Mouse (Mus musculus): ENCODE results near the gene Pkp2. TPM values are rescaled to one million over a fixed set of nuclear protein-coding genes. Genes with fewer than 3 reads are reported as not detected.
"Not testable (repeated sequence)": the region's sequence is repeated elsewhere in the genome, so short reads cannot be mapped to it uniquely, and the experiment has no call there.

Pkp2 gene
- polyA plus RNA-seq (2012; ENCODE audit: insufficient read depth, insufficient read length, missing spikeins) = 0.35 TPM in 1 of 2 replicates, not detected in the other

DNA sequence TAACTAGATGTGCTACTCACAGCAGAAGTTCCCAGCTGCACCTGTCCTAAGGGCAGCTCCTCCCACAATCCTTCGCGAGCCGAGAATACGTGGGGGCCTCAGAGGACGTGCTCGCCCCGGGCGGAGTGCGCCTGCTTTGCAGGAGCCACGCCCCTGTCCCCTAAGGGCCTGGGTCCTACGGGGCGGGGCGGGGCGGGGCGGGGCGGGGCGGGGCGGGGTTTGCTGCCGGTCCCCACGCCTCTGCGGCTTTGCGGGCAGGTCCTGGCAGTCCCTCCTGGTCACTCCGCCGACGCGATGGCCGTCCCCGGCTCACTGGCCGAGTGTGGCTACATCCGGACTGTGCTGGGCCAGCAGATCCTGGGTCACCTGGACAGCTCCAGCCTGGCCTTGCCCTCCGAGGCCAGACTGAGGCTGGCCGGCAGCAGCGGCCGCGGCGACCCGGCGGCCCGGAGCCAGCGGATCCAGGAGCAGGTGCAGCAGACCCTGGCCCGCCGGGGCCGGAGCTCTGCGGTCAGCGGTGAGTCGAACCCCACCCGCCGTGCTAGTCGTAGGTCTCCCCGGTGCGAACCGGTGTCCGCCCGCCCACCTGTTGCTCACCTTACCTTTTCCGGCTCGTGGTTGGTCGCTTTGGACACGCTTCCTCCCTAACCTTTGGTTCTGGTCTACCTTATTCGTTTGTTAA lies at the start of gene Pkp2:
Pkp2 (plus strand) TSS at position 240 of the 682 bp plus-strand sequence.
- no peak within 1 kb of the TSS for H3K27ac ChIP-seq (ENCODE audit: insufficient read depth, low read depth, low read length)

DNA sequence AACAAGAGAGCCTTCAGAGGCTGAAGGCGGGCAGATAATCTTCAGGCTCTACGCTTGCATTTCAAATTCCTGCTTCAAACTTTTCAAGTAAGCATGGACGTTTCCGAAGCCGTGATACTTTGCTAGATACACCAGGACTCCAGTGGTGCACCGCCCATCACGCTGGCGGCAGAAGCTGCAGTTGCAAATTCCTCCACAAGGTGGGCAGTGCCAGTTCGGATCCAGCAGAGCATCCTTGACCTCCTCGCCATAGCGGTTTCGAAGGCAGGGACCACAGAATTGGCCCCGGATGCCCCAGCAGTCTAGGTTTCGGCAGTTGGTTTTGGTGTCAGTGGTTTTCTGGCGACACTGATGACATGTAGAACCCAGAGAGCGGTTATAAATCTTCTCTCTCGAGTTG lies 15.7 kb upstream of the Pkp2 start:
- TF ChIP-seq CTCF (IDR thresholded peaks at IDR 0.05; ENCODE audit: low read depth, low read length) (no peak), POLR2A (IDR thresholded peaks at IDR 0.05; ENCODE audit: borderline replicate concordance, low read depth, low read length) (no peak)
- Histone ChIP-seq H3K4me3 (ENCODE audit: insufficient read depth, low read length) (no peak overlapping the region), H3K4me1 (ENCODE audit: control insufficient read depth, insufficient read depth, low read length) (no peaks in the 10 kb centered on the region), H3K27ac (ENCODE audit: insufficient read depth, low read depth, low read length) (no peak overlapping the region)

More for the DNA sequence above, at the start of gene Pkp2:
- Histone ChIP-seq H3K4me3 (ENCODE audit: insufficient read depth, low read length) (peak within 1 kb of the TSS; percentile 85), H3K4me1 (ENCODE audit: control insufficient read depth, insufficient read depth, low read length) (peaks cover 30% of the 10 kb centered on the region)
- TF ChIP-seq POLR2A (IDR thresholded peaks at IDR 0.05; ENCODE audit: borderline replicate concordance, low read depth, low read length) (no peak), CTCF (IDR thresholded peaks at IDR 0.05; ENCODE audit: low read depth, low read length) (no peak)

- TF ChIP-seq CTCF (IDR thresholded peaks at IDR 0.05; ENCODE audit: low read depth, low read length) = peak; percentile 44
- H3K4me3 ChIP-seq (ENCODE audit: insufficient read depth, low read length); H3K27ac ChIP-seq (ENCODE audit: insufficient read depth, low read depth, low read length): not testable (repeated sequence)
- H3K4me1 ChIP-seq (ENCODE audit: control insufficient read depth, insufficient read depth, low read length) = peaks cover 11% of the 10 kb centered on the region
Observed at GRCm38 (mm10) chr16:16201991-16202390, 11.1 kb upstream of the Pkp2 start.

DNA sequence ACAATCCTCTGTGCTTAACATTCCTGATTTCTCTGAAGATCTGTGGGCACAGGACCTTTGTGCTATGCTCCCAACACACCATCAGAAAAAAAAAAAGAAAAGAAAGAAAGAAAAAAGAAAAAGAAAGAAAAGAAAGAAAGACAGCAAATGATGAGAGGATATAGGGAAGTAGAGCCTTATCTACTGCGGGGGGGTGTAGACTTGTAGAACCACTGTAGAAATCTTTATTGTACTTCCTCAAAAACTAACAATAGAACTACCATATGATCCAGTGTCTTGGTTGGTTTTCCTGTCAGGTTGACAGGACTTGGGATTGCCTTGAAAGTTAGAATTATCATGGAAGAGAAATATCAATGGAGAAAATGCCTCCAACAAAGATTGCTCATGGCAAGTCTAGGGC lies 8.5 kb upstream of the Pkp2 start:
- Histone ChIP-seq H3K4me1 (ENCODE audit: control insufficient read depth, insufficient read depth, low read length) (peaks cover 11% of the 10 kb centered on the region), H3K27ac (ENCODE audit: insufficient read depth, low read depth, low read length) (peak overlapping the region; percentile 14), H3K4me3 (ENCODE audit: insufficient read depth, low read length) (no peak overlapping the region)
- TF ChIP-seq POLR2A (IDR thresholded peaks at IDR 0.05; ENCODE audit: borderline replicate concordance, low read depth, low read length) = no peak
- no peak for TF ChIP-seq CTCF (IDR thresholded peaks at IDR 0.05; ENCODE audit: low read depth, low read length)

DNA sequence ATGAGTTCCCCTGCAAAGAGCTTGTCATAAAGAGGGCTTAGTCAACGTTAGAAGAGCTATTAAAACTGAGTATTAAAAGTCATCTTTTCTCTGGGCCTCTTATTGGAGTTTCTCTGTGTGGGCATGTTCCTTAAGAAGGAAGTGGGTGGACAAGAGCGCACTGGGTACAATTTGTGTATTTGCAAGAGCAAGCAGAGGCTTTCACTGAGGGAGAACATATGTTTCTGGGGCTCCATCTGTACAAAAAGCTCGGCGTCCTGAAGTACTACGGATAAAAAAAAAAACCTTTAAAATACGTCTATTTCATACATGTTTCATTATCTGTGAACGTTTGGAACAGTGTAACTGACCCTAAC lies 417 bp upstream of the Pkp2 start:
- Histone ChIP-seq H3K4me1 (ENCODE audit: control insufficient read depth, insufficient read depth, low read length) (peaks cover 30% of the 10 kb centered on the region), H3K4me3 (ENCODE audit: insufficient read depth, low read length) (peak overlapping the region; percentile 85), H3K27ac (ENCODE audit: insufficient read depth, low read depth, low read length) (no peak overlapping the region)
- TF ChIP-seq CTCF (IDR thresholded peaks at IDR 0.05; ENCODE audit: low read depth, low read length) (no peak), POLR2A (IDR thresholded peaks at IDR 0.05; ENCODE audit: borderline replicate concordance, low read depth, low read length) (no peak)

DNA sequence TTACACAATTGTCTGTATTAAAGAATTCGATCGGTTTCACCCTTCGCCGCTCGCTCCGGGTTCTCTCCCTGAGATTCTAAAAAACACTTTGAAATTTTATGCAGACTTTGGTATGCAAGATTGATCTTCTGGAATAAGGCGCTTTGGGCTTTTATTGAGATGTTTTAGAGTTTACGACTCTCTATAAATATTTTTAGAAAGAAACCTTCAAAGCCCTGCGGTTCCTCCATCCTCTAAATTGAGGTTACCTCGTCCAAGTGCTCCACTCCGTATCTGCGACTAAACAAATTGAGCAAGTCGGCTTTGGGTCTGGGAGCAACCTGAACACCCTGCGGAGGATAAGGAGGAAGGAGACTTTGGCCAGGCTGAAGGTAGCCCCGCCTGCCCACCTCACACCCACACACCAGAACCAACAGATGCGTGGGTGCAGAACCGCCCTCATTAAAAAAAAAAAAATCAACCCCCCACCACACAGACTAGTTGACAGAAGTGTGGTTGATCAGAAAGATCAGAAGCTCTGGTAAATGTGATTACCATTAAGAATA lies 715 bp downstream of the Pkp2 start:
- TF ChIP-seq CTCF (IDR thresholded peaks at IDR 0.05; ENCODE audit: low read depth, low read length) = no peak
- no peak for TF ChIP-seq POLR2A (IDR thresholded peaks at IDR 0.05; ENCODE audit: borderline replicate concordance, low read depth, low read length)
- peaks cover 30% of the 10 kb centered on the region for H3K4me1 ChIP-seq (ENCODE audit: control insufficient read depth, insufficient read depth, low read length)
- H3K4me3 ChIP-seq (ENCODE audit: insufficient read depth, low read length) = peak overlapping the region; percentile 85
- H3K27ac ChIP-seq (ENCODE audit: insufficient read depth, low read depth, low read length) = no peak overlapping the region

DNA sequence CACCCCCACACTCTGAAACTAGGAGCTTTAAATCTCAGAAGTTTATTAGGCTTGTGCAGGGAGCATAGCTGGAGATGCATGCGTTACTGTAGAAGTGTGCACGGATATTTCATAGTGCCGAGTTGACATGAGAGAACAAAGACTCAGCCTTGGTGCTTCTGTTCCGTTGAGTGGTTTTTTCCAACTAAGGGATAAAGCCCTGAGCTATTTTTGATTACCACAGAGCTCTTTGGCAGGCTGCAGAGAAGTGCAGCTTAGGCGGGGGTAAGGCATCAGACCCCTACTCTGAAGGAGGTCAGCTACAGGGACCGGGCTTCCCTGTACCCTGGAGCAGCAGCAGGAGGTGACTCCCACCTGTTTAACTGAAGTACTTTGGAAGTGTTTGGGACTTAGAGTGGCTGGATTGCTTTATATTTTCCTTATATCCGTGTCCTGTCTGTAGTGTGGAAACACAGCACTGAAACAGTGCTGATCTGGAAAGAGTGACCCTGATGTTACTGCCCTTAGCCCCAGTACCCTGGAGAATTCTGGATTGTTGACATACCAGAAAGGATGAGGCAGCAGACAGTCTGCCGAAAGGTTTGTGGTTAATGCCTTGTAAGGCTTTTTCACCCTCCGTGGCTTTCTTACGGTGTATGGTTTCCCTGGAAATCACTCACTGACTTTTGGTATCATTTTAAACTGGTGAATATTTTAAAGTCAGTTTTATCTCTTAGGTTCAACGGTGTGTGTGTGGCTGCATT lies 2.7 kb downstream of the Pkp2 start:
- Histone ChIP-seq H3K4me1 (ENCODE audit: control insufficient read depth, insufficient read depth, low read length) (peaks cover 30% of the 10 kb centered on the region), H3K27ac (ENCODE audit: insufficient read depth, low read depth, low read length) (no peak overlapping the region), H3K4me3 (ENCODE audit: insufficient read depth, low read length) (no peak overlapping the region)
- TF ChIP-seq POLR2A (IDR thresholded peaks at IDR 0.05; ENCODE audit: borderline replicate concordance, low read depth, low read length) (no peak), CTCF (IDR thresholded peaks at IDR 0.05; ENCODE audit: low read depth, low read length) (no peak)

DNA sequence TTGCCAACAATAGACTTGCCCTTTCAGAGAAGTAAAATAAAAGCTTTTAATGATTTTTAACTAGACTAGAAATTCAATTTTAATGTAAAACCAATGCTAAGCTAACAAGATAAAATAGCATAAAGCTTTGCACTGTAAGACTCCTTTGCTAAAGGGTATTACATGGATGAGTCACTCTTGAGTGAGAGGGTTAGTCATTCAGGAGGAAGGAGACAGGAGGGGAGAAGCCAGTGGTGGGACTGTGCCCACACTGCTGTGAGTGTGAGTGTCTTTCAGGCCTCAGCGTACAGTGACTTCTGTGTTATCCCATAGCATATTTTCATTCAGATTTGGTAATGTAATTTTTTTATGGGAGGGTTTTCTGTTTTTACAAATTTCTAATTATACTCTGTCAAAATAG lies 3.8 kb downstream of the Pkp2 start:
- no peak overlapping the region for H3K27ac ChIP-seq (ENCODE audit: insufficient read depth, low read depth, low read length)
- no peak for TF ChIP-seq CTCF (IDR thresholded peaks at IDR 0.05; ENCODE audit: low read depth, low read length)
- TF ChIP-seq POLR2A (IDR thresholded peaks at IDR 0.05; ENCODE audit: borderline replicate concordance, low read depth, low read length) = no peak
- H3K4me3 ChIP-seq (ENCODE audit: insufficient read depth, low read length) = no peak overlapping the region
- peaks cover 29% of the 10 kb centered on the region for H3K4me1 ChIP-seq (ENCODE audit: control insufficient read depth, insufficient read depth, low read length)

DNA sequence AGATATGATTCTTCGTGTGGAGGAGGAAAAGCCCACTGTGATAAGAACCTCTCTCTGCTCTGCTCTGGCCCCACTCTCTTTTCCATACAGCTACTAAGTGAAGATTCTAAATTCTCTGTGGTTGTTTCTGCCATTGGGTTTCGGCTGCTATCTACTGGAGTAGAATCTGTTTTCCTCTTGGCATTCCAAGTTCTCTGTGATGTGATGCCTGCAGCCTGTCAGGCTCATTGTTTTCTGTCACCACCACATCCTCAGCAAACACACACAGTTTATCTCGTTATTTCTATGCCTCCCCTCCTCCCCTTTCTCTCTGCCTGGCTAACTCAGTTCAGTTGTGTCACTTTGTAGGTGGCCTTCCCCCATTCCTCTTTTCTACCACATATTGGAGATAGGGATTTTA lies 6.7 kb downstream of the Pkp2 start:
- Histone ChIP-seq H3K27ac (ENCODE audit: insufficient read depth, low read depth, low read length) (no peak overlapping the region), H3K4me3 (ENCODE audit: insufficient read depth, low read length) (no peak overlapping the region), H3K4me1 (ENCODE audit: control insufficient read depth, insufficient read depth, low read length) (peaks cover 17% of the 10 kb centered on the region)
- TF ChIP-seq CTCF (IDR thresholded peaks at IDR 0.05; ENCODE audit: low read depth, low read length) (no peak), POLR2A (IDR thresholded peaks at IDR 0.05; ENCODE audit: borderline replicate concordance, low read depth, low read length) (no peak)

- Histone ChIP-seq H3K4me1 (ENCODE audit: control insufficient read depth, insufficient read depth, low read length) (no peaks in the 10 kb centered on the region), H3K4me3 (ENCODE audit: insufficient read depth, low read length) (no peak overlapping the region), H3K27ac (ENCODE audit: insufficient read depth, low read depth, low read length) (no peak overlapping the region)
- no peak for TF ChIP-seq CTCF (IDR thresholded peaks at IDR 0.05; ENCODE audit: low read depth, low read length)
Observed at GRCm38 (mm10) chr16:16222651-16223050, 9.5 kb downstream of the Pkp2 start.

Measured in bone marrow macrophage, adult 2 months (primary cell).